In the genomic region with DNA sequence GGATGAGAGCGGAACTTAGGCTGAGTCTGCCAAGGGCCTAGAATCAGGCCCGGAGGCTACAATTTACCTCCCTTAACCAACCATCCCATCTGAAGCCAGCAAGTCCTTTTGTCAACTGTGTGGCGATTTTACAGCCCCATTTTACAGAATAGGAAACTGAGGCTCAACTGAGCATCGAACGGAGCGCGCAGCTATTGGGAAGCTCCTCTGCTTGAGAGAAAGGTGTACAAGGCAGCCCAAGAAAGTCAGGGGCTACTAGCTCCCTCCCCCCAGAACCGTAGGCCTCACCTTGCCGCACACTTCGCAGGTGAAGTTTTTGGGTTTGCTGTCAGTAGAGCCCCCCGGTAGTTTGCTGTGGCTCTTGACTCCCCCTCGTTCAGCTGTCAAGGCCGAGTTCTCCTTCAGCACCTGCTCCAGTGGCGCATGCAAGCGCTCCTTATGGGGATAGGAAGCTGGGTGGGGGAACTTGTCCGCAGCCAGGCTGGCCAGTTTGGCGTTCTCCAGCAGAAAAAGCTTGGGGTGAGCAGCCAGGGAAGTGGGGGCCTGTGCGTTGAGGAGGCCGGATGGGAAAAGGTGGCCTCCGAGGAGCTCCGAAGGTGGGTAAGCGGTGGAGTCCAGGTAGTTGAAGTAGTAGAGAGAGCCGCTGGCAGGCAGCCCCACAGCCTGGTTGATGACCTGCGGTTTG, we compare ENCODE assay signal across 9 mouse cellular contexts. TPM values are rescaled to one million over a fixed set of nuclear protein-coding genes. Genes with fewer than 3 reads are reported as not detected.
DNase-seq lines count a peak whose midpoint lies in the region; ATAC-seq and TF ChIP-seq lines count a peak whose summit lies in the region.
"Had no signal": no experiment of that assay in that cellular context is flagged by ENCODE, and none has a peak within 500 bp of the region (broad histone marks: within the 10 kb centered on the region; RNA-seq: fewer than 3 reads in every experiment).

No protein-coding gene starts in this region.

- TF ChIP-seq CTCF in kidney, postnatal 0 days (IDR thresholded peaks at IDR 0.05; ENCODE audit: low read depth) = no peak

- H3K27me3 ChIP-seq in kidney, postnatal 0 days (ENCODE audit: insufficient read depth, low read length) = peaks cover 83% of the 10 kb centered on the region
- H3K27me3 ChIP-seq in hindbrain, embryonic 15.5 days = peaks cover 84% of the 10 kb centered on the region
- H3K27me3 ChIP-seq in neural tube, embryonic 11.5 days (ENCODE audit: control insufficient read depth, insufficient read depth, low read length) = peaks cover 100% of the 10 kb centered on the region

- peak; percentile 18 for DNase-seq in embryo, embryonic 11 days
- no peak for DNase-seq in embryo, embryonic 10.5 days (ENCODE audit: low spot score)
- no peak for DNase-seq in kidney, postnatal 0 days (ENCODE audit: low spot score)
- DNase-seq in kidney, adult 18-20 months = no peak
- DNase-seq in neural tube, embryonic 11.5 days (ENCODE audit: low spot score) = no peak
- no peak for DNase-seq in urinary bladder, postnatal 4 days (ENCODE audit: low spot score in 2 of 2)
- DNase-seq in cerebellum, postnatal 4 days (ENCODE audit: low spot score in 2 of 2) = no peak
- DNase-seq: gastrocnemius, postnatal 14 days had no signal

- no peaks in the 10 kb centered on the region; the same call in 1 of the 2 replicates for H3K4me1 ChIP-seq in kidney, postnatal 0 days (replicated peaks; ENCODE audit: insufficient read depth, low read length)
- peaks cover 18% of the 10 kb centered on the region for H3K4me1 ChIP-seq in hindbrain, embryonic 15.5 days (replicated peaks)
- H3K4me1 ChIP-seq in neural tube, embryonic 11.5 days (ENCODE audit: control insufficient read depth, insufficient read depth, low read length) = no peaks in the 10 kb centered on the region; the same call in 1 of the 2 replicates

- no peaks in the 10 kb centered on the region for H3K36me3 ChIP-seq in kidney, postnatal 0 days (ENCODE audit: insufficient read depth, low read length)
- no peaks in the 10 kb centered on the region for H3K36me3 ChIP-seq in hindbrain, embryonic 15.5 days
- no peaks in the 10 kb centered on the region for H3K36me3 ChIP-seq in neural tube, embryonic 11.5 days (ENCODE audit: control insufficient read depth, insufficient read depth, low read length)

- peak overlapping the region; percentile 44 for H3K4me2 ChIP-seq in kidney, postnatal 0 days (ENCODE audit: low read length)
- H3K4me2 ChIP-seq in hindbrain, embryonic 15.5 days = peak overlapping the region; percentile 21; the same call in 1 of the 2 replicates
- H3K4me2 ChIP-seq in neural tube, embryonic 11.5 days (ENCODE audit: low read depth) = peak overlapping the region; percentile 20; the same call in 1 of the 2 replicates

- no peaks in the 10 kb centered on the region for H3K9me3 ChIP-seq in kidney, postnatal 0 days (replicated peaks; ENCODE audit: low read length)
- H3K9me3 ChIP-seq in hindbrain, embryonic 15.5 days = no peaks in the 10 kb centered on the region
- no peaks in the 10 kb centered on the region for H3K9me3 ChIP-seq in neural tube, embryonic 11.5 days (ENCODE audit: control insufficient read depth, low read length)

- 3% methylated on average over 24 of the region's 24 CpGs for WGBS in kidney, postnatal 0 days
- 1% methylated on average over 23 of the region's 24 CpGs for WGBS in hindbrain, embryonic 15.5 days
- WGBS in neural tube, embryonic 11.5 days = 4% methylated on average over 24 of the region's 24 CpGs

- 0 out of 2 replicates have a peak overlapping the region, but pooled peaks have one; percentile 24 for H3K4me3 ChIP-seq in kidney, postnatal 0 days (replicated peaks; ENCODE audit: low read depth, low read length)
- H3K4me3 ChIP-seq in hindbrain, embryonic 15.5 days = 0 out of 2 replicates have a peak overlapping the region, but pooled peaks have one; percentile 5
- H3K4me3 ChIP-seq in neural tube, embryonic 11.5 days (ENCODE audit: low read depth, low read length) = peak overlapping the region; percentile 5; the same call in 1 of the 2 replicates

- ATAC-seq in kidney, postnatal 0 days (replicated peaks; ENCODE audit: low FRiP score, low read depth) = 0 out of 2 replicates have a peak, but pooled peaks have one; percentile 6
- no peak for ATAC-seq in hindbrain, embryonic 15.5 days (ENCODE audit: low FRiP score, low read depth)
- ATAC-seq in neural tube, embryonic 11.5 days (ENCODE audit: insufficient read depth, low FRiP score, low TSS enrichment) = no peak

- no peak overlapping the region for H3K27ac ChIP-seq in kidney, postnatal 0 days
- no peak overlapping the region for H3K27ac ChIP-seq in hindbrain, embryonic 15.5 days (replicated peaks)
- H3K27ac ChIP-seq in neural tube, embryonic 11.5 days (ENCODE audit: low read depth, low read length) = no peak overlapping the region

- no peak overlapping the region for H3K9ac ChIP-seq in kidney, postnatal 0 days (ENCODE audit: low read depth, low read length)
- H3K9ac ChIP-seq in hindbrain, embryonic 15.5 days = no peak overlapping the region
- H3K9ac ChIP-seq in neural tube, embryonic 11.5 days (ENCODE audit: low read length) = no peak overlapping the region

RNA-seq across cellular contexts. Expression of a gene that starts 3.8 kb away (rescaled TPM):
- not detected in 2 replicates for polyA plus RNA-seq in kidney, postnatal 0 days (2015; fragmentation: Nextera tagmentation; extraction: Ambion mirVana)
- polyA plus RNA-seq in hindbrain, embryonic 15.5 days (2015; fragmentation: Nextera tagmentation; extraction: Ambion mirVana) = 1.2 TPM in 1 of 2 replicates, not detected in the other
- not detected in 2 replicates for polyA plus RNA-seq in neural tube, embryonic 11.5 days (2014; fragmentation: Nextera tagmentation; extraction: Ambion mirVana)
